8 mouse cellular contexts compared by ENCODE assay signal in genomic region chr6:114893427-114894209, GRCm38 (mm10).
DNase-seq lines count a peak whose midpoint lies in the region; ATAC-seq and TF ChIP-seq lines count a peak whose summit lies in the region.

No protein-coding gene starts in this region.

- peaks cover 58% of the 10 kb centered on the region for H3K4me1 ChIP-seq in heart, postnatal 0 days (ENCODE audit: control insufficient read depth, insufficient read depth)
- H3K4me1 ChIP-seq in limb, embryonic 15.5 days, result peaks cover 59% of the 10 kb centered on the region

- WGBS in heart, postnatal 0 days, result 51% methylated on average over 20 of the region's 20 CpGs
- 60% methylated on average over 20 of the region's 20 CpGs for WGBS in limb, embryonic 15.5 days

- peak; percentile 65 for DNase-seq in urinary bladder, postnatal 14 days (ENCODE audit: low spot score)
- DNase-seq in urinary bladder, postnatal 4 days (ENCODE audit: low spot score in 2 of 2), result no peak
- DNase-seq in heart, postnatal 0 days (ENCODE audit: low spot score), result no peak
- peak; percentile 92 to 94 for DNase-seq in monocyte, adult 2 months (ENCODE audit: low read depth in 1 of 2, low spot score in 2 of 2)
- DNase-seq in thymus, postnatal 14 days, result peak; percentile 76
- DNase-seq in cerebellum, postnatal 4 days (ENCODE audit: low spot score in 2 of 2), result no peak

- no peak overlapping the region for H3K9ac ChIP-seq in heart, postnatal 0 days (replicated peaks; ENCODE audit: low read depth, low read length)
- H3K9ac ChIP-seq in limb, embryonic 15.5 days, result no peak overlapping the region

- peak overlapping the region; percentile 49 for H3K27ac ChIP-seq in heart, postnatal 0 days (ENCODE audit: low read depth)
- peak overlapping the region; percentile 78; the same call in 1 of the 2 replicates for H3K27ac ChIP-seq in limb, embryonic 15.5 days

- no peak for TF ChIP-seq CTCF in heart, postnatal 0 days (IDR thresholded peaks at IDR 0.05; ENCODE audit: low read depth)

- no peak for TF ChIP-seq EP300 in heart, postnatal 0 days (IDR thresholded peaks at IDR 0.05; ENCODE audit: low read depth)

- H3K36me3 ChIP-seq in heart, postnatal 0 days (replicated peaks; ENCODE audit: control insufficient read depth, insufficient read depth, low read length), result peaks cover 3% of the 10 kb centered on the region; the same call in 1 of the 2 replicates
- peaks cover 29% of the 10 kb centered on the region; the same call in 1 of the 2 replicates for H3K36me3 ChIP-seq in limb, embryonic 15.5 days

- H3K4me3 ChIP-seq in heart, postnatal 0 days (ENCODE audit: low read depth, low read length), result no peak overlapping the region
- H3K4me3 ChIP-seq in limb, embryonic 15.5 days, result no peak overlapping the region

- no peaks in the 10 kb centered on the region for H3K9me3 ChIP-seq in heart, postnatal 0 days (replicated peaks; ENCODE audit: control insufficient read depth, low read length)
- H3K9me3 ChIP-seq in limb, embryonic 15.5 days, result no peaks in the 10 kb centered on the region

- no peaks in the 10 kb centered on the region for H3K27me3 ChIP-seq in heart, postnatal 0 days (ENCODE audit: control insufficient read depth, insufficient read depth, low read length)
- H3K27me3 ChIP-seq in limb, embryonic 15.5 days, result no peaks in the 10 kb centered on the region

- peak; percentile 83 for ATAC-seq in common myeloid progenitor, adult 5-6 weeks (replicated peaks; ENCODE audit: low read depth, poor library complexity, severe bottlenecking)
- no peak for ATAC-seq in heart, postnatal 0 days (ENCODE audit: insufficient read depth, low read depth)
- ATAC-seq in limb, embryonic 15.5 days (ENCODE audit: insufficient number of reproducible peaks, low FRiP score, low TSS enrichment, low read depth), result no peak

- H3K4me2 ChIP-seq in heart, postnatal 0 days (ENCODE audit: low read depth, low read length), result no peak overlapping the region
- H3K4me2 ChIP-seq in limb, embryonic 15.5 days, result no peak overlapping the region

Comparison
In these comparisons a context has a peak if more than half of its experiments do, and no peak if none do; other contexts are left out.
1. DNase-seq: peak in urinary bladder, postnatal 14 days (single experiment), monocyte, adult 2 months (2 of 2) and thymus, postnatal 14 days (single experiment); none in urinary bladder, postnatal 4 days (0 of 2), heart, postnatal 0 days (single experiment) and cerebellum, postnatal 4 days (0 of 2).